Mouse (Mus musculus): ENCODE data around the gene Carmil1.

DNA sequence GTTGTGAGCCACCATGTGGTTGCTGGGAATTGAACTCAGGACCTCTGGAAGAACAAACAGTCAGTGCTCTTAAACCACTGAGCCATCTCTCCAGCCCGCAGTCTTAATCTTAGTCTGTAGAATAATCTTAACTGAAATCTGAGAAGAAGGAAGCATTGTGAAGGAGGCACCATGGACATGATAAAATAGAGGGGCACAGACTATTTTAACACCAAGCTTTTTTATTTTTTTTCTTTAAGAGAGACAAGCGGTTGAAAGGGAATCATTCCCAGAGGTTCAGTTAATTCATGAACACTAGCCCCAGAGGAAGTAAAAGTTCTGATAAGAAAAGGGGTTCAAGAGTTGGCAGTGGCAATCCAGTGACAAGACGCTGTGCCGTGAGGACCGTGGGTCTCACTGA is 15.8 kb downstream of the Carmil1 start:
- TF ChIP-seq CTCF (IDR thresholded peaks at IDR 0.05 in 2 of 3, conservative IDR thresholded peaks at IDR 0.05 in 1 of 3; ENCODE audit: control insufficient read depth in 1 of 3, insufficient read depth in 1 of 3, low read depth in 2 of 3, low read length in 3 of 3, poor library complexity in 1 of 3, severe bottlenecking in 1 of 3) = no peak
- no peak for TF ChIP-seq MXI1 (IDR thresholded peaks at IDR 0.05; ENCODE audit: low read depth, low read length)
- TF ChIP-seq TAL1 (IDR thresholded peaks at IDR 0.05; ENCODE audit: low read length) = no peak
- TF ChIP-seq POLR2A (IDR thresholded peaks at IDR 0.05; ENCODE audit: control insufficient read depth in 1 of 2, insufficient read depth in 1 of 2, low read depth in 1 of 2, low read length in 2 of 2, poor library complexity in 1 of 2) = no peak
- no peak for TF ChIP-seq UBTF (IDR thresholded peaks at IDR 0.05; ENCODE audit: borderline replicate concordance, insufficient read depth, low read depth, low read length)
- no peak for TF ChIP-seq CHD2 (IDR thresholded peaks at IDR 0.05; ENCODE audit: low read length)
- TF ChIP-seq GATA1 (IDR thresholded peaks at IDR 0.05; ENCODE audit: low read depth, low read length) = peak; percentile 33
- no peak for TF ChIP-seq CHD1 (IDR thresholded peaks at IDR 0.05; ENCODE audit: low read depth, low read length)
- TF ChIP-seq EP300 (IDR thresholded peaks at IDR 0.05; ENCODE audit: low read depth in 1 of 2, low read length in 2 of 2) = peak; percentile 34 to 48; a peak in 2 of 4 replicates
- no peak for TF ChIP-seq ZC3H11A (IDR thresholded peaks at IDR 0.05; ENCODE audit: low read depth, low read length)
- TF ChIP-seq HCFC1 (IDR thresholded peaks at IDR 0.05; ENCODE audit: low read depth, low read length) = no peak
- TF ChIP-seq NRF1 (IDR thresholded peaks at IDR 0.05; ENCODE audit: insufficient read depth, low read depth, low read length, poor library complexity, severe bottlenecking) = no peak
- no peak for TF ChIP-seq ELF1 (IDR thresholded peaks at IDR 0.05; ENCODE audit: low read depth, low read length)
- TF ChIP-seq ZMIZ1 (IDR thresholded peaks at IDR 0.05; ENCODE audit: low read depth, low read length) = no peak

Measured in MEL (cell line).